ENCODE assay signal across 7 mouse cellular contexts in the genomic region with DNA sequence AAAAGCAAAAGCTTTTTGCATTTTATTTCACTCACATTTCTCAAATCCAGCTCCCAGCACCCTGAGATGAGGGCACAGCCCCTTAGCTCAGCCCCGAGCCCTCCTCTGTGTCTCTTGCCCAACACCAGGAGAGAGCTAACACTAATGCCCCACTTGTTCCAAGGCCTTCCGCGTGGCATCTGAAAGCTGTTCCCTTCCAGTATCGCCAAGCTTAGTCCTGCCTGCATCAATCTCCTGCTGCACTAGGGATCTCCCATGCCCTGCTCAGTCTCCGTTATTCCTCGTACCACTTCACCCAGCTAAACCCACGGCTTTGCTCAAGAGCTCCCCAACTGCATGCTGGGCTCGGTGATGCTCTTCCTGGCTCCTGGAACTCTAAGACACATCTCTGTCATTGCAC. TPM values are rescaled to one million over a fixed set of nuclear protein-coding genes. Genes with fewer than 3 reads are reported as not detected.
DNase-seq lines count a peak whose midpoint lies in the region; ATAC-seq and TF ChIP-seq lines count a peak whose summit lies in the region.

No protein-coding gene starts in this region.

- H3K9me3 ChIP-seq in lung, embryonic 15.5 days, result no peaks in the 10 kb centered on the region
- H3K9me3 ChIP-seq in forebrain, embryonic 14.5 days (replicated peaks; ENCODE audit: control insufficient read depth, low read length), result no peaks in the 10 kb centered on the region
- no peaks in the 10 kb centered on the region for H3K9me3 ChIP-seq in limb, embryonic 13.5 days
- no peaks in the 10 kb centered on the region for H3K9me3 ChIP-seq in stomach, embryonic 15.5 days

- 67% methylated on average over 8 of the region's 8 CpGs for WGBS in lung, embryonic 15.5 days
- WGBS in forebrain, embryonic 14.5 days, result 78% methylated on average over 8 of the region's 8 CpGs
- WGBS in limb, embryonic 13.5 days, result 87% methylated on average over 8 of the region's 8 CpGs
- 69% methylated on average over 8 of the region's 8 CpGs for WGBS in stomach, embryonic 15.5 days
- WGBS in thymus, adult 2 months, result 97% methylated on average over 8 of the region's 8 CpGs

- no peak for DNase-seq in lung, adult 18-20 months
- no peak for DNase-seq in forebrain, embryonic 14.5 days (ENCODE audit: low spot score)
- DNase-seq in thymus, adult 2 months, result no peak

- peak overlapping the region; percentile 98 for H3K27ac ChIP-seq in lung, embryonic 15.5 days
- H3K27ac ChIP-seq in forebrain, embryonic 14.5 days (ENCODE audit: low read depth, low read length), result peak overlapping the region; percentile 76
- H3K27ac ChIP-seq in limb, embryonic 13.5 days, result peak overlapping the region; percentile 94; the same call in 1 of the 2 replicates
- peak overlapping the region; percentile 95 for H3K27ac ChIP-seq in stomach, embryonic 15.5 days
- H3K27ac ChIP-seq in thymus, adult 2 months (ENCODE audit: control insufficient read depth, insufficient read depth, low read length), result no peak overlapping the region

- H3K36me3 ChIP-seq in lung, embryonic 15.5 days, result no peaks in the 10 kb centered on the region
- H3K36me3 ChIP-seq in forebrain, embryonic 14.5 days (ENCODE audit: control insufficient read depth, insufficient read depth, low read length), result no peaks in the 10 kb centered on the region
- no peaks in the 10 kb centered on the region; the same call in 1 of the 2 replicates for H3K36me3 ChIP-seq in limb, embryonic 13.5 days
- H3K36me3 ChIP-seq in stomach, embryonic 15.5 days, result no peaks in the 10 kb centered on the region
- no peaks in the 10 kb centered on the region for H3K36me3 ChIP-seq in thymus, adult 2 months (ENCODE audit: control insufficient read depth, insufficient read depth, low read length)

- no peak for TF ChIP-seq POLR2A in thymus, adult 2 months (IDR thresholded peaks at IDR 0.05; ENCODE audit: control insufficient read depth, extremely low read depth, insufficient read depth, low read length, poor library complexity)

- peak overlapping the region; percentile 50 for H3K4me2 ChIP-seq in lung, embryonic 15.5 days
- peak overlapping the region; percentile 56; the same call in 1 of the 2 replicates for H3K4me2 ChIP-seq in forebrain, embryonic 14.5 days (ENCODE audit: low read length)
- H3K4me2 ChIP-seq in limb, embryonic 13.5 days (replicated peaks), result peak overlapping the region; percentile 67; the same call in 1 of the 2 replicates
- peak overlapping the region; percentile 61 for H3K4me2 ChIP-seq in stomach, embryonic 15.5 days

- H3K4me3 ChIP-seq in lung, embryonic 15.5 days, result 0 out of 2 replicates have a peak overlapping the region, but pooled peaks have one; percentile 32
- H3K4me3 ChIP-seq in forebrain, embryonic 14.5 days (ENCODE audit: low read depth, low read length), result no peak overlapping the region
- no peak overlapping the region for H3K4me3 ChIP-seq in limb, embryonic 13.5 days
- no peak overlapping the region for H3K4me3 ChIP-seq in stomach, embryonic 15.5 days (replicated peaks)
- H3K4me3 ChIP-seq in thymus, adult 2 months (ENCODE audit: control insufficient read depth, insufficient read depth, low read length), result no peak overlapping the region

- H3K27me3 ChIP-seq in lung, embryonic 15.5 days, result no peaks in the 10 kb centered on the region
- no peaks in the 10 kb centered on the region for H3K27me3 ChIP-seq in forebrain, embryonic 14.5 days (replicated peaks; ENCODE audit: control insufficient read depth, insufficient read depth, low read length)
- no peaks in the 10 kb centered on the region for H3K27me3 ChIP-seq in limb, embryonic 13.5 days
- no peaks in the 10 kb centered on the region for H3K27me3 ChIP-seq in stomach, embryonic 15.5 days (replicated peaks)
- no peaks in the 10 kb centered on the region for H3K27me3 ChIP-seq in thymus, adult 2 months (ENCODE audit: control insufficient read depth, insufficient read depth, low read length)

- 0 out of 2 replicates have a peak overlapping the region, but pooled peaks have one; percentile 22 for H3K9ac ChIP-seq in lung, embryonic 15.5 days
- peak overlapping the region; percentile 52; the same call in 1 of the 2 replicates for H3K9ac ChIP-seq in forebrain, embryonic 14.5 days (ENCODE audit: low read length)
- no peak overlapping the region for H3K9ac ChIP-seq in limb, embryonic 13.5 days
- no peak overlapping the region for H3K9ac ChIP-seq in stomach, embryonic 15.5 days

- no peak for TF ChIP-seq CTCF in thymus, adult 2 months (IDR thresholded peaks at IDR 0.05; ENCODE audit: borderline replicate concordance, control insufficient read depth, extremely low read depth, insufficient read depth, low read length, poor library complexity)

- ATAC-seq in lung, embryonic 15.5 days (ENCODE audit: borderline replicate concordance, extremely low read depth, low FRiP score, low TSS enrichment), result no peak
- no peak for ATAC-seq in forebrain, embryonic 14.5 days
- ATAC-seq in limb, embryonic 13.5 days (ENCODE audit: low FRiP score, low read depth), result no peak
- ATAC-seq in stomach, embryonic 15.5 days (ENCODE audit: insufficient read depth, low FRiP score, low read depth), result no peak
- no peak for ATAC-seq in inflammation-experienced regulatory T-cells, adult 6 months

- H3K4me1 ChIP-seq in lung, embryonic 15.5 days, result peaks cover 58% of the 10 kb centered on the region
- H3K4me1 ChIP-seq in forebrain, embryonic 14.5 days (ENCODE audit: control insufficient read depth, insufficient read depth, low read length), result peaks cover 38% of the 10 kb centered on the region
- H3K4me1 ChIP-seq in limb, embryonic 13.5 days, result peaks cover 49% of the 10 kb centered on the region
- H3K4me1 ChIP-seq in stomach, embryonic 15.5 days, result peaks cover 30% of the 10 kb centered on the region
- peaks cover 18% of the 10 kb centered on the region for H3K4me1 ChIP-seq in thymus, adult 2 months (replicated peaks; ENCODE audit: control insufficient read depth, insufficient read depth, low read length)

RNA-seq across cellular contexts. Expression of gene Maml3, which starts 57.3 kb away (rescaled TPM):
- polyA plus RNA-seq in lung, embryonic 15.5 days (2015; fragmentation: Nextera tagmentation; extraction: Ambion mirVana), result 7.4 and 8.4 TPM in 2 replicates
- polyA plus RNA-seq in forebrain, embryonic 14.5 days (2014; fragmentation: Nextera tagmentation; extraction: Ambion mirVana), result 3.5 and 4.2 TPM in 2 replicates
- 5.1 and 5.3 TPM in 2 replicates for polyA plus RNA-seq in limb, embryonic 13.5 days (2015; fragmentation: Nextera tagmentation; extraction: Ambion mirVana)
- 5.2 and 5.5 TPM in 2 replicates for polyA plus RNA-seq in stomach, embryonic 15.5 days (2015; fragmentation: Nextera tagmentation; extraction: Ambion mirVana)
- polyA plus RNA-seq in thymus, adult 2 months (2012; rRNA removed), result 3.5 and 4.0 TPM in 2 replicates
- polyA plus RNA-seq in inflammation-experienced regulatory T-cells, adult 6 months (2017; shearing (Covaris generic)), result 1 to 10 TPM in 1 of 3 experiments, under 1 TPM in 1, not detected in 1; 0.68 to 2.2 TPM

Comparison
In these comparisons a context has a peak if more than half of its experiments do, and no peak if none do; other contexts are left out.
1. H3K9ac ChIP-seq: peak in lung, embryonic 15.5 days (single experiment) and forebrain, embryonic 14.5 days (single experiment); none in limb, embryonic 13.5 days (single experiment) and stomach, embryonic 15.5 days (single experiment).
2. Peak in every context shown above with its lines, with median percentiles within 50 percentile points of each other: H3K4me2 ChIP-seq.